Mouse (Mus musculus) thymus, postnatal 36 days (tissue): ENCODE measurements around the gene Armc12.
A peak's percentile ranks its signal among the peaks of the same experiment; 100 is the strongest.
"Not testable (repeated sequence)": the region's sequence is repeated elsewhere in the genome, so short reads cannot be mapped to it uniquely, and the experiment has no call there.

Experiments used
- DNase-seq, 2 experiments: peaks; one replicate each; pipeline ENCODE4 v3.0.0; 2022; ENCODE audit warnings: mixed read lengths in 2 of 2

Gene Armc12

DNA sequence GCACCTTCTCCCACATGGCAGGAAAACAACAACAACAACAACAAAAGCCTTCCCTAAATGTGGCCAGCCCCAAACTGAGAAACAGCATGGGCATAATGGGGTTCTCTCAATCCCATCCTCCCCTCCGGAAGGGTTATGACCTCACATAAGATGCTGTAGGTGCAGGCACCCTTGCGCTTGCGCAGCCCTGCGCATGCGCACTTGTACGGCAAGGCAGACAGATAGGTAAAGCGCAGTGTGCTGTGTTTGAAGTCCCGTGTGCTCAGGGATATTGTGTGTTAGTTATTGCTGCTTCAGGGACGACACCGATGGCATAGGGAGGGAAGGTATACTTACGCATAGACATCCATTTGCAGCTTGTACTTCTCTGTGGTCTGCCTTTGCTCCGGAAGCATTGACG, 2.7 kb downstream of the Armc12 start:
- DNase-seq, result no peak

- DNase-seq, result no peak
Measured at GRCm38 (mm10) chr17:28537881-28538280, 7.3 kb downstream of the Armc12 start.

DNA sequence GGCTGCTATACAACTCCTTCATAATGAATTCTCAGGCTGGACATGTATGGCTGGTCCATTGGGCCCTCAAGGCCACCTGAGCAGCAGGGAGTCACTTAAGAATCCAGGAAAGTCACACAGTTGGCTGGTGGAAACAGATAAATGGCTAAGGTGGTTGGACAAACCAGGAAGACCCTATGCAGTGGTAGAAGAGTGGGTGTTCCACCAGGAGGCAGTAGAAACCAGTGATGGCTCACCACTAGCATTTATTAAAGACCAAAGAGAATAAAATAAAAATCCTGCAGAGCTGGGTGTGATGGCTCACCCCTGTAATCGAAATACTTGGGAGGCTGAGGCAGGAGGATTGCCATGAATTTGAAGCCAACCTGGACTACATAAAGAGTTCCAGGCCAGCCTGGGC, 16.3 kb downstream of the Armc12 start:
- DNase-seq, result no peak

DNA sequence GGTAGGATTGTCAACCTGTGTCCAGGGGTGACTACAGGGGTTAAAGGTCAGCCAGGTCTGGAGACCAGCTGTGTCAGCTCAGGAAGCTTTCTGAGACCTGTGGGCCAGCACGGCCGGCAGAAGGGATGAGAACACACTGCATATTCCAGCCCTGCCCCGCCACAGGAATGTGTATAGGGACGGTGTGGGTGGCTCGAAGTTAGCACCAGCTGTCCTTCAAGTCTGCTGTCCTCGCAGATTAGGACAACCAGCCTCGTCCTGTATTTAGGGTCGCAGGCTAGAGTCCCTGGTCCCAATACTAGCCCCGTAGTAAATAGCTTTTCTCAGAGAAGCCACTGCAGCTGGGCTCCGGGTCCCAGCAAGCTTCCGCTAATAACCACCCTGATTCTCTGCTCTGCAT, 17.9 kb downstream of the Armc12 start:
- DNase-seq, result no peak

DNA sequence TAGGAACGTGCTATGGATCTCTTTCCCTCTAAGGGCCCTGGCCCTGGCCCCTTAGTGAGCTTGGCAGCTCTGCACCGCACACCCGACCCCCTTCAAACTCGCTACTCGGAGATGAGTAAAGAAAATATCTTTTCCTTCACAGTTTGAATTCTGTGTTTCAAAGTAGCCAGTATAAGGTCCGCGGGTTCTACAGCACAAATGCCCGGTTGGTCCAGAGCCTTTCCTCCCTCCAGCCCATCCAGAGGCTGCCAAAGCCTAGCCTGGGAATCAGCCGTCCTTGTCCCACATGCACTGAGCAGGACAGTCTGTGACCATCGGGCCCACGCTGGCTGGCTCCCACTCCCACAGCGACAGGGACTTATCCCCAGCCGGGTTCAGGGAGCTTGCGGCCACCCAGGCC, 18.5 kb downstream of the Armc12 start, which contains the start of gene Clpsl2:
Gene Clpsl2 (plus strand): TSS at position 301 of the 400 bp plus-strand sequence.
- no peak for DNase-seq

DNA sequence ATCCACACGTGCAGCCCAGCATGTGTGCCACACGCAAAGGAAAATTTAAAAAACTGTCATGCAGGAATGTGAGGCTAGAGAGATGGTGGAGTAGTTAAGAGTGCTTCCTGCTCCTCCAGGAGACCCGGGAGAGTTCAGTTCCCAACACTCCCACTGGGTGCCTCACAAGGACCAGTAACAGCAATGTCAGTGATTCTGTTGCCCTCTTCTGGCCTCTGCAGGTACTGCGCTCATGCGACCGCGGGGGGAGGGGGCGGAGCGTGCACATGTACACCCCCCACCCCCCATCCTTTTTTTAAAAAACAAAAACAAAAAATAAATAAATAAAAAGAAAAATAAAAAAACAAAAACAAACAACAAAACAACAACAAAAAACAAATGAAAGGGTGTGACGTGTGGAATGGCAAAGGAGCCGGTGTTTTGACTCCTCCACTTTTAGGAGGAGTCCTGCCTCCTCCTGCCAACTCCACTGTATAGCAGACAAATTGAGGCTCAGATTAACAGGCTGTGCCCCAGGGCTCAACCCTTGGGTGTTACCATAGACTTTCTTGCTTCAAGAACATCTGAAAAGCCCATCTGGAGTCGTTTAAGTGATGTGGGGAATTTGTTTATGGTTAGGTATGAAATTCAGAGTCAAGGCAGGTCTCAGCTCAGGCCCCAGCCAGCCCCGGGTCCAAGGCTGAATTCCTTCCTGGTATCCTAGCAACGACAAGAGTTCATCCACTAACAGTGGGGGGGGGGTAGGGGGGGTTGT, 22.6 kb downstream of the Armc12 start:
- peak; percentile 72 to 79 for DNase-seq

DNA sequence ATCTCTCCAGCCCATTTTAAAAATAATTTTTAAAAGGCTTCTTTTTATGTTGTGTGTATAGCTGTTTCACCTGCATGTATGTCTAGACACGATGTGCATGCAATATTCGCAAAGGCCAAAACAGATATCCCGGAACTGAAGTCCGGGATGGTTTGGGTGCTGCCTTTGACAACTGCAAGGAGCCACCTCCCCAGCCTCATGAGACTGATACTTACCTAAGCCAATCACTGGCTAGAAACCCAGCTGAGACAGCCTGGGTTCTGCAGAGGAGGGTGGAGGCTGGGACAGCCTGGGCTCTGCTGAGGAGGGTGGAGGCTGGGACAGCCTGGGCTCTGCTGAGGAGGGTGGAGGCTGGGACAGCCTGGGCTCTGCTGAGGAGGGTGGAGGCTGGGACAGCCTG, 23.4 kb downstream of the Armc12 start:
- DNase-seq, result not testable (repeated sequence)

DNA sequence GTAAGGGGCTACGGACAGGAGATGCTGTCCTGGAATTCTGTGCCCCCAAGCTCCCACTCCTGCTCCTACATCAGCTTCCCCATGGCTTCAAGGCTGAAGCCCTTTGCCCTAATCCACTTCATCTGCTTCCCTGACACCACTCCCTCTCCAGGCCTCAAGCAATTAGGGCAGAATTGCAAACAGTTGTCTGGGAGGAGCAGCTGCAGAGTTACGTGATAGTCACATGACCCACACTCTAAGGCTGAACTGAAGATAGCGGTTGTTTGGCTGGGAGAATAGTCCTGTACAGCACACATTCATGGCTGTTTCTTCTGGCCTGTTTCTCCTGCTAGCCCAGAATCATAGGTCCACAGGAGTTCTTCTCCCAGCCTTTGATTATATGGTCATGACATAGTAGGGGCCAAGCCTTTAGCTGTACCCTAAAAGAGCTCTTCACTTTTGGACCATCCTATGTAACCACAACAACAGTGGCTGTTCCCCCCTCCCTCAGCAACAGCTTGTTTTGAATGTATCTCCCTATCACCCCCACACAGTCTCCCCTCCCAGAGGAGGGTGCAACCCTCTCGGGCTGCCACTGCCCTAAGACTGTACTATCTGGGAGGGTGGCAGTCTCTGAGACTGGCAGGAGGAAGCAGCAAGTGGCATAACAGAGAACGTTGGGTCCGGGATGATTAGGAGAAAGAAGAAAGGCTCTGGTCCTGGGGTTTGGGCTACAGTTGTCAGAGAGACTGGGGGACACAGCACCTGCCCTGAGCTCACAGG, 26.2 kb downstream of the Armc12 start:
- DNase-seq, result no peak

DNA sequence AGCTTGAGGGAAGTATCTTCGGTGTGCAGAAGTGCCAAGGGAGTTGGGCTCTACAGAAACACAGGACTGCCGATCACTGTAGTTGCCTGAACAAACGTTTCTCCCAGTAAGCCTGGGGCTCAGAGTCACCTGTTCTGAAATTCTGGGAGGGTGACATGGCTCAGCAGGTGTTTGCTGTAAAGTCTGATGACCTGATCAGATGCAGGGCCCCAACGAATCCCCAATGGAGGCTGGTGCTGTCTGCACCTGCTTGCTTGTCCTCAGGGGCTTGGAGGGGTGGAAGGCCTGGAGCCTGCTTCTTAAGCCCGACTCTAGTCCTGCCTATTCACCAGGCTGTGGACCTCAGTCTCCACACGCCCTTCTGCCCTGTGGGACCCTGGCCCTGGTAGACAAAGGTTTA, 27.2 kb downstream of the Armc12 start:
- DNase-seq, result no peak

DNA sequence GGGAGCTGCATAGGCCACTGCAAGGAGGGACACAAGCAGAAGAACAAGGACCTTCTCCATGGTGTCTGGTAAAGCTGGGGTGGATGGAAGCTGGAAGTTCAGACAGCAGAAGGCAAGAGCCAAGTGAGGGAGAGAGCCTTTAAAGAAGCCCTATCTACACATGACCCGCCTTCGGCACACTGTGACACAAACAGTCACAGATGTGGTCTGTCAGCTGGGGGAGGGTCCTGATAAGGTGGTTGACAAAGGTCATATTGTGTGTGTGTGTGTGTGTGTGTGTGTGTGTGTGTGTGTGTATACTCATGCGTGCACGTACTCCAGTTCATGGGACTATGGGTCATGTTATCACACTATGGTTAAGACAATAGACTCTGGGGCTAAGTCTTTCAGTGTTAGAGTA, 30.0 kb downstream of the Armc12 start, which contains the start of gene Clps:
Gene Clps (minus strand): TSS at position 169 of the 400 bp plus-strand sequence.
- no peak for DNase-seq

DNA sequence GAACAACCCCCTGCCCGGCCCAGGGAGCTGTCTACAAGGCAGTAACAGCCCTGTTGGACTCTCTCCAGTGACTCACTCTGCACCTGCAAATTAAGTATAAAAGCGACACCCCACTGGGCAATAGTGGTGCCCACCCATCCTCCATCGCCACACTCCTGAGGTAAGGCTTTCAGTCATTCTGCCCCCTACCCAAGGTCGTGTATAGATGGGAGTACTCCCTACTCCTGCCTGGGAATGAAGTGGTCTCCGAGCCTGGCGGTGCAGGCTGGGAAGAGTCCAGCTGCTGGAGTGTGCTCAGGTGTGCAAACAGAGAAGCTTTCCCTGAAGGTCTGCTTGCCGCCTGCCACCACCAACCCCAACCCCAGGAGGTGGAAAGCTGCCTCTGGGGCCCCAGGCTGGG, 31.0 kb downstream of the Armc12 start:
- no peak for DNase-seq

GRCm38 (mm10) chr17:28565181-28565580, 34.6 kb downstream of the Armc12 start:
- DNase-seq, result no peak

GRCm38 (mm10) chr17:28567541-28567940, 36.9 kb downstream of the Armc12 start:
- DNase-seq, result no peak

- DNase-seq, result no peak
Measured at GRCm38 (mm10) chr17:28571868-28572267, 41.3 kb downstream of the Armc12 start.

DNA sequence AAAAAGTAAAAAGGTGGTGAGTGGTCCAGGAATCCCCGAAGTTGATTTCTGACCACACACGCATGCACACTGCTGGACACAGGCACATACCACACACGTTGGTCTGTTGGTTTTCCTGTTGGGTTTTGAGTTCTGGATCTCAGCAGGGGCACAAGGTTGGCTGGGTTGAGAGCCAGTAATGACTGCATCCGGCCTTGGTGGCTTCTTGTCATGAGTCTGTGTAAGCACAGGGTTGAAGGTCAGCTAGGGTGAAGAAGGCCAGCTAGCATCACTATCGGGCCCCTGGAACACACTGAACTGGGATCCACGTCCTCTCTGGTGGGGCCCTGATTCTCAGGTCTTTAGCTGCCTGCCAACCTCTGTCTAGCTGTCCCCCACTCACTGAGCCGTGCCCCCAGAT, 41.9 kb downstream of the Armc12 start:
- no peak for DNase-seq

DNA sequence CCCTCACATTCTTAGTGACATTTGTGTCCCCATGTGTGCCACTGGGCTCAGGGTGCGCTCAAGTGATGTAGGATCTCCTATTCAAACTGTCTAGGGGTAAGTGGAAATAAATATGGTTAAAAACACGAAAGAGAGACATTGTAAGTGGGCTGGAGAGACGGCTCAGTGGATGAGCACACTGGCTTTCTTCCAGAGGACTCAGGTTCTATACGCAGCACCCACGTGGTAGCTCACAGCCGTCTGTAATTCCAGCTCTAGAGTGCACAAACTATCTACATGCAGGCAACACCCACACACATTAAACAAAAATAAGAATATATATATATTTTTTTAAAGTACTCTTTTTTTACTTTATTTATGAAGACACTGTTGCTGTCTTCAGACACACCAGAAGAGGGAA, 42.3 kb downstream of the Armc12 start:
- no peak for DNase-seq

GRCm38 (mm10) chr17:28575244-28576125, 44.9 kb downstream of the Armc12 start, which contains the start of gene Lhfpl5:
Lhfpl5 (plus strand) TSS chr17:28575641.
- peak; percentile 57 to 67 for DNase-seq

- peak; percentile 26 to 32 for DNase-seq
Measured at GRCm38 (mm10) chr17:28580396-28580795, 49.8 kb downstream of the Armc12 start.

- DNase-seq, result no peak
Measured at GRCm38 (mm10) chr17:28581056-28581455, 50.5 kb downstream of the Armc12 start.

DNA sequence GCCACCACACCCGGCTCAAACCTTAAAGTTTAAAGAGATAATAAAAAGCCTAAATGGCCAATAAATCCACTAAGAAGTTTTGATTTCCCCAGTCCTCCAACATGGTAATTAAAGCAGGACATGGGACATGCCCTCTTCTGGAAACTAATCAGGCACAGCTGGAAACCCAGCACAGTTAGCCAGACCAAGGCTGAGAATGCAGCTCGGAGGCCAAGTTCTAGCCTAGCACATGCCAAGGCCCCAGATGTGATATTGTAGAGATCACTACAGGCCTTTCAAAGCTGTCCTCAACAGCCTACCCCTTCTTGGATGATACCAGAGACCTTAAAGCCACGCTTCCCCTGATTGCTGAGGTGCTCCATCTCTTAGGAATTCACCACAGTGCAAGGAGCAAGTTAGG, 55.9 kb downstream of the Armc12 start:
- no peak for DNase-seq

GRCm38 (mm10) chr17:28588591-28588990, 58.0 kb downstream of the Armc12 start:
- DNase-seq, result no peak
